Mouse (Mus musculus) B cell, adult (primary cell): Measurements from ENCODE around the gene Rad51ap2. TPM values are rescaled to one million over a fixed set of nuclear protein-coding genes. Genes with fewer than 3 reads are reported as not detected.

Experiments used
- total RNA-seq: library from RNA; stranded (reverse); gene quantifications from 4 replicates; pipeline ENCODE4 v1.2.4, GENCODE M21; 2023; ENCODE audit not compliant: inconsistent age

The Rad51ap2 gene
- total RNA-seq: 0.21 TPM in 1 of 4 replicates, not detected in the others

DNA sequence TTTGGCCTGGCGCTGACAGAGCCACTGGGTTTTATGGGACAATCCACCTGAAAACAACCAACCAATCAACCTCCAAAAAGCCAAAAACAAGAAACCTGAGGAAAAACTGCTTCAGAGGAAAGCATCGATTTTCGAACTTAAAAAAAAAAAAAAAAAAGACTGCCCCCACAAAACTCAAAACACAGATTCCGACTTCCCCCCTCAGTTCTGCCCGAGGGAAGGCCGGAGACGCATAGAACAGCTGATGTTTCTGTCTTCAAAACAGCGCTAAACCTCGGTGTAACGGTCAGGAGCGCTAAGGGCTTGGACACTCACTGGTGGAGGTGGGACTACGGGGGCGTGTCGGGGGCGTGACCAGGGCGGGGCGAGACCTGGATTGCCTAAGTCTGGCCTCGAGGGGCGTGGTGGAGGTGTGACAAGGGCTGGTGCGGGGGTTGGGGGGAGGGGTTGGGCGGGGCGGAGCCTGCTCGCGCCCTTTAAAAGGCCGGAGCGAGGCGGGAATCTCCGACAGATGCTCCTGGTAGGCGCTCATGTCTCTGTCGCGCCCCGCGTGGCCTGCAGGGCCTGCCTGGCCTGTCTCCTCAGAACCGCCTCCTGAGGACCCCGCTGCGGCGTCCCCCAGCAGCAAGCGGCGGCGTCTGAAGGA is at the start of gene Rad51ap2:
Gene Rad51ap2, plus strand, starts transcription at position 531 of the 646 bp plus-strand sequence.

DNA sequence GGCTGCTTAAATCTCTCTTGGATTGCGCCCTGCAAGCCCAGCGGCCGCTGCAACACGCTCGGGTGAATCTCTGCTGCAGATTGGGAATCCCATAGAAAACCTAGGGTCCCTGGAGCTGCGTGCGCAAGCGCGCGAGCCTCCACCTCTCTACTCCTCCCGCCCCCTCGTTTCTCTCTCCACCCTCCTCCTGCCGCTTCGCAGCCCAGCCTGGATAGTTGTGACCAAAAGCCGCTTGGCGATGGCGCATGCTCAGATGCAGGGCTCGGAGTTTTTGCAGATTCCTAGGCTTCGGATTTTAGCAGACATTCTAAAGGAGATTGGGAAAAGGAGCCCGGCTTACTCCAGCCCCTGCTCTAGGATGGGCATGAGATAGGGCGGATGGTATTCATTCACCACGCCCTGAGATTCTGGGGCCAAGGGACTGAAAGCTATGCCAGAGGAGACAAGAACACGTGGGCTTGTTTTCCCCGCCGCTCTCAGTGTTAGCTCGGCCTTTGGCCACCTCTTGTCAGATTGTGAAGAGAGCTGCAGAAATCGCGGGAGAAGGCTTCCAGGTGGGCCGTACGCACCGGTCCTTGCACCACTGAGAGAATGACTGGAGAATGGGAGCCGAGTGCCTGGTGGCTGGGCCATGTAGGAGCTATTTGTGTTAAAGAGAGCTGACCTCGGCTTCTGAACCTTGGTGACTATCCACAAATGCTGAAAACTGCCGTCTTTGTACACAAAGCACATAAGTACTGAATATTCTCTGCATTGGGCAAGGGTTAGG is 19.2 kb upstream of the Rad51ap2 start, which contains the start of gene Vsnl1:
Gene Vsnl1, minus strand, starts transcription at position 117 of the 769 bp plus-strand sequence.

Other genes with a start within 250 kb of the Rad51ap2 start
- gene Msgn1, start 247.1 kb upstream of the Rad51ap2 start, total RNA-seq: not detected in 4 replicates
- 4.4 to 8.0 TPM (median 6.0 TPM) in 4 replicates for gene Gen1, start 190.3 kb upstream of the Rad51ap2 start, total RNA-seq
- 177 to 211 TPM (median 203 TPM) in 4 replicates for gene Smc6, start 190.2 kb upstream of the Rad51ap2 start, total RNA-seq
- gene Vsnl1, start 19.5 kb upstream of the Rad51ap2 start, total RNA-seq: not detected in 4 replicates